Mouse (Mus musculus) midbrain, embryonic 16.5 days (tissue): Measurements from ENCODE around the gene Ak5. TPM values are rescaled to one million over a fixed set of nuclear protein-coding genes. Genes with fewer than 3 reads are reported as not detected.

ENCODE experiments used
- ATAC-seq: fragments of 200-750 bp; cut with Nextera tagmentation; 2 replicates; pipeline ENCODE4 v1.8.0; 2017; ENCODE audit warnings: moderate TSS enrichment
- H3K27ac ChIP-seq: fragments of 300-500 bp; sonication (generic); 2 replicates; pipeline ENCODE4 v1.5.1; 2014; ENCODE audit warnings: mild to moderate bottlenecking, low read length, mixed read lengths
- H3K27me3 ChIP-seq: fragments of 300-500 bp; sonication (generic); 2 replicates; pipeline ENCODE4 v1.6.1; 2014; ENCODE audit warnings: low read depth, low read length, mixed read lengths; ENCODE audit not compliant: control insufficient read depth, insufficient read depth
- H3K36me3 ChIP-seq: fragments of 300-500 bp; sonication (generic); 2 replicates; pipeline ENCODE4 v1.6.1; 2014; ENCODE audit warnings: mild to moderate bottlenecking, low read length, moderate library complexity, mixed read lengths; ENCODE audit not compliant: control insufficient read depth, insufficient read depth
- H3K4me1 ChIP-seq: fragments of 300-500 bp; sonication (generic); 2 replicates; pipeline ENCODE4 v1.6.1; 2014; ENCODE audit warnings: mild to moderate bottlenecking, low read length, mixed read lengths; ENCODE audit not compliant: control insufficient read depth, insufficient read depth
- H3K4me2 ChIP-seq: fragments of 300-500 bp; sonication (generic); 2 replicates; pipeline ENCODE4 v1.6.1; 2014; ENCODE audit warnings: mild to moderate bottlenecking, low read length, mixed read lengths
- H3K4me3 ChIP-seq: fragments of 300-500 bp; sonication (generic); 2 replicates; pipeline ENCODE4 v1.5.1; 2014; ENCODE audit warnings: low read depth, mild to moderate bottlenecking, low read length, moderate library complexity, mixed read lengths
- H3K9ac ChIP-seq: fragments of 300-500 bp; sonication (generic); 2 replicates; pipeline ENCODE4 v1.6.1; 2014; ENCODE audit warnings: low read depth, low read length, mixed read lengths
- H3K9me3 ChIP-seq: fragments of 300-500 bp; sonication (generic); replicated peaks from 2 replicates; pipeline ENCODE4 v1.6.1; 2014; ENCODE audit warnings: mild to moderate bottlenecking, low read length, mixed read lengths; ENCODE audit not compliant: control insufficient read depth, poor library complexity, severe bottlenecking
- WGBS: fragments of 180-500 bp; shearing (Covaris S2); extraction: QIAGEN DNeasy Blood & Tissue Kit; methylation state at CpG from one replicate; pipeline ENCODE4 v1.1.7; 2014; 5-methylcytosine and 5-hydroxymethylcytosine counted together
- polyA plus RNA-seq: library from polyadenylated mRNA; unstranded; fragments of >200 nt; fragmentation: Nextera tagmentation; extraction: Ambion mirVana; gene quantifications from 2 replicates; pipeline ENCODE4 v1.2.1, GENCODE M21; 2015

The Ak5 gene
- polyA plus RNA-seq, 1 experiment from 2014 or later, result 20.9 TPM

DNA sequence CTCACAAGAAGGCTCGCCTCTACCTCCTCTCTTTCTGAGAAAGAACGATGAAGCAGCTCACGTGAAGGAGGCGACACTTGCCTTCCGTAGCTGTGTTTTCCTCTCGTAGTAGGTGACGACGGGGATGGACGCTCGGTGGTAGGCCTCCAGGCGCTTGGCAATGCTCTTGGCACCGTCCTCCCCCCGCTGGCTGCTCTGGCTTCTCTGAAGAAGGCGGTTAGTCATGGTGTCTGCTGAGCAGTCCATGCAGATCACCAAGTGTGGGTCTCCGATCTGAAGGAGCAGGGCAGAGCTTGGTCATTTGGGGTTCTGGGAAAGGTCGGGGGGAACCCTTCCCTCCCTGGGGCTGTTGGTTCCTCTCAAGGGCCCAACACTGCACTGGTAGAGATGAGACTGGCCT lies 195.5 kb downstream of the Ak5 start:
- 89% methylated on average over 16 of the region's 16 CpGs for WGBS

DNA sequence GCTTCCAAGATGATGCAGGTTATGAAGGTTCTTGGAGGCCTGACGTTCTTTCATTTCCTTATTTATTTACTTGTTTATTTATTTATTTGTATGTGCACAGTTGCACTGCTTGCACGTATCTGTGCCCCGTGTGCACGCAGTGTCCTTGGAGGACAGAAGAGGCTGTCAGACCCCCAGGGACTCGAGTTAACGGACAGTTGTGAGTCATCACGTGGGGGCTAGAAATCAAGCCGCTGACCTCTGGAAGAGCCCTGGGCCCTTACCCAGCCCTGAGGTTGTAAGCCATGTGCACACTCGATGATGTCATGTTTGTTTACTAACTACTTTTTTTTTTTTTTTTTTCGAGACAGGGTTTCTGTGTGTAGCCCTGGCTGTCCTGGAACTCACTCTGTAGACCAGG lies 197.8 kb downstream of the Ak5 start:
- Histone ChIP-seq H3K4me2 (no peak overlapping the region), H3K27ac (no peak overlapping the region), H3K4me1 (no peaks in the 10 kb centered on the region), H3K9me3 (no peaks in the 10 kb centered on the region), H3K9ac (no peak overlapping the region), H3K36me3 (no peaks in the 10 kb centered on the region), H3K4me3 (no peak overlapping the region), H3K27me3 (no peaks in the 10 kb centered on the region)
- 91% methylated on average over 10 of the region's 10 CpGs for WGBS
- no peak for ATAC-seq

More for the DNA sequence above, 195.5 kb downstream of the Ak5 start:
- no peaks in the 10 kb centered on the region for H3K9me3 ChIP-seq
- no peaks in the 10 kb centered on the region for H3K36me3 ChIP-seq
- H3K27me3 ChIP-seq, result no peaks in the 10 kb centered on the region
- H3K9ac ChIP-seq, result no peak overlapping the region
- no peaks in the 10 kb centered on the region for H3K4me1 ChIP-seq
- no peak overlapping the region for H3K4me2 ChIP-seq
- H3K27ac ChIP-seq, result no peak overlapping the region
- no peak overlapping the region for H3K4me3 ChIP-seq
- no peak for ATAC-seq

DNA sequence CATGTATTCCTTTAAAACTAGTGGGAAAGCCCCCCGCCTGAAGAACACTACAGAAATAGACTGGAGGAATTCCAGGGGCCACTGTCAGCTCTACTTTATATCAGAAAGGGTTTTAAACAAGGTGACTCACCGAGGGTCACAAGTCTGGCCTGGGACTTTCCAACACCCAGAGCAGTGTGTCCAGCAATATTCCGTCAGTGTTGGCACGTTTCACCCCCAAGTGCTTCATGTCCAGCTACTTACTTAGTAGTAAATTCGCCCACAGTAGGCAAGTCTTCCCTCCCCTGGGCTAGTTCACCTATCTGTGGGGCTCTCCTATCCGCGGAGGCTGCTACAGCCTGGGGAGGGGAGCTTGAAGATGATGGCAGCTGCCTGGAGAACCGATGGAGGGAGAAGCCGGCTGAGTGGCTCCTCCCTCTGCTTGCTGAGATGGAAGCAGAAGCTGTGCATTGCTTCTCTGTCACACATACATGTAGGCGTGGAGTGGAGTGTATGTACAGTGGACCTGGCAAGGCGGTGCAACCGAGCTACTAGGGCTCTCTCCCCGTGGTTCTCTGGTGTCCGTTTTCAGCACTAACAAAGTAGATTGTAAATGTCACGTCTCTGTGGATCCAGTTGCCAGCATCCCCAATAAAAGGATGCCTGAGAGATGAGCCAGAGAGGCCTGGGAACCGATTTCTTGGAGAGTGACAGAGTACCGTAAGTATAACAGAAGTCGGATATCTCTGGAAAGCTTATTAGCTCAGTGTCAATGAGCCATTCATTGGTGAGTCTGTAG lies 198.5 kb downstream of the Ak5 start:
- WGBS, result 81% methylated on average over 18 of the region's 18 CpGs
- Histone ChIP-seq H3K4me1 (no peaks in the 10 kb centered on the region), H3K27me3 (no peaks in the 10 kb centered on the region), H3K9me3 (no peaks in the 10 kb centered on the region), H3K4me2 (no peak overlapping the region), H3K4me3 (no peak overlapping the region), H3K27ac (no peak overlapping the region), H3K36me3 (no peaks in the 10 kb centered on the region), H3K9ac (no peak overlapping the region)
- no peak for ATAC-seq

DNA sequence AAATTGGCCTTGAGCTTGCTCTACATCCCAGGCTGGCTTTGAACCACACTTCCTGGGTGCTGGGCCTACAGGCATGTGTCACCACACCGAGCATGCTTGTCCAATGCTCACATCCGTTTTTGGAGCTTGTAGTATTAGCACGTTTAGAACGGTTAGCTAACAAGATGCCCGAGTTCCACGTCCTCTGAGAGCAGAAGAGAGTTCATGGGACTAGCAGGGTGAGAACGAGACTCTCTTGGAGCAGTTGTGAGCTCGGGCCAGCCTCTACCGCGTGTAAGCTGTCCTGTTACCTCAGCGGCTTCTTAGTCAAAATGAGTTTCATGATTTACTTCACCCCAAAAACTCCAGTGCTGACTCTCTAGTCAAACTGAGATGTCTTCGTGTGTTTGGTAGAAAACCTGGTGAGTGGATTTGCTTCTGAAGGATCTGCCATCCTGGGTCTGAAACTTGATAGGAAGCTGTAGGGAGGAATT lies 199.6 kb downstream of the Ak5 start:
- Histone ChIP-seq H3K9ac (no peak overlapping the region), H3K4me3 (no peak overlapping the region), H3K4me2 (no peak overlapping the region), H3K27ac (no peak overlapping the region), H3K27me3 (no peaks in the 10 kb centered on the region), H3K36me3 (no peaks in the 10 kb centered on the region), H3K4me1 (no peaks in the 10 kb centered on the region), H3K9me3 (no peaks in the 10 kb centered on the region)
- WGBS, result 88% methylated on average over 12 of the region's 12 CpGs
- ATAC-seq, result no peak

DNA sequence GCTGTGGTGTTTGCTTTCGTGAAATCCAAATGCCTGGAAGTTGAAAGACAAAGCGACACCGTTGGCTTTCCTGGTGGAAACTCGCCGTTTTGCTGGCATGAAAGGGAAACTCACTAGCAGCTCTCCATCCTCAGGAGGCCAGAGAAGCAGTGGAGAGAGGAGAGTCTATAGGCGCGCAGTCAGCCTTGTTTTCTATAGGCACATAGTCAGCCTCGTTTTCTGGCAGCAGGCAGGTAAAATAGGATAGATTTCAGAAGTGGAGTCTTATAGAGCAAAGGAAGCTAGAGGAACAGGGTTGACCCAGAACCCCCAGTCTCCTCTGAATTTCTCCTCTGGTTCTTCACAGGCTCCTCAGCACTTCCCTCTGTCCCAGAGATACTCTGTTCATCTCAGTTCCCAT lies 200.1 kb downstream of the Ak5 start:
- no peak for ATAC-seq
- no peaks in the 10 kb centered on the region for H3K36me3 ChIP-seq
- no peak overlapping the region for H3K4me3 ChIP-seq
- H3K4me1 ChIP-seq, result no peaks in the 10 kb centered on the region
- WGBS, result 91% methylated on average over 8 of the region's 8 CpGs
- H3K9ac ChIP-seq, result no peak overlapping the region
- H3K27me3 ChIP-seq, result no peaks in the 10 kb centered on the region
- no peaks in the 10 kb centered on the region for H3K9me3 ChIP-seq
- H3K27ac ChIP-seq, result no peak overlapping the region
- no peak overlapping the region for H3K4me2 ChIP-seq

DNA sequence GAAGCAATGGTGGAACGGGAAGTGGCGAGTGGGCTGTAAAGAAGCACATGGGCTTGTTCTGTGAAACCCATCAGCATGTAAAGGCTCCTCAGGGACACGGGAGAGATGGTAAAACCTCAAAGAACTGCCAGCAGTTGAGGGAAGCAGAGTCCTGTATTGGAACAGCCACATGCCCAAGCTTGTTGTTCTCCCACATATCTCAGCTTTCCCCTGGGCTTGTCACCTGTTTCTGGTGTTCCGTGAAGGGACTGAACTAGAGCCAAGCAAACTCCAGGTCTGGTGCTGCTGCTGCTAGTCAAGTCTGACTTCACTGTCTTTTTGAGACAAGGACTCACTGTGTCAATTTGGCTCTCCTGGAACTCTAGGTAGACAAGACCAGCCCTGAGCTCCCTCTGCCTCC lies 200.8 kb downstream of the Ak5 start:
- no peaks in the 10 kb centered on the region for H3K36me3 ChIP-seq
- 89% methylated on average over 4 of the region's 4 CpGs for WGBS
- H3K27ac ChIP-seq, result no peak overlapping the region
- no peak overlapping the region for H3K9ac ChIP-seq
- H3K4me3 ChIP-seq, result no peak overlapping the region
- H3K4me2 ChIP-seq, result no peak overlapping the region
- ATAC-seq, result no peak
- no peaks in the 10 kb centered on the region for H3K4me1 ChIP-seq
- H3K9me3 ChIP-seq, result no peaks in the 10 kb centered on the region
- no peaks in the 10 kb centered on the region for H3K27me3 ChIP-seq

DNA sequence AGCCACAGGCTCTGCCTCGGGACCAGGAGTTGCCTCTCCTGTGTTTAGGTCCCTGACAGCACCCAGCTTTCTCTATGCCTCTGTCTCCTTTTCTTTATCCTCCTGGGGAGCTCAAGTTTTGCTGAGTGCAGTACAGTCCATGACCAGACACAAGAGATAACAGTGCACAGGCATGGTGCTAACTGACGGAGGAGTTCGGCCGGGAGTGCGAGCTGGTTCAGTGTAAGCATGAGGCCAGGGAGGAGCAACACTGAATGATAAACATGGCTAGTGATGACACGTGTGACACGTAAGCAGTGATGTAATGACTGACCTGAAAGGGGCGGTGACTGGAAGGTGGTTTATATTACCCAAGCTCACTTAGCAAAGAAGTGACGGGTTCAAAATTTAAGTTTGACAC lies 201.3 kb downstream of the Ak5 start:
- no peak overlapping the region for H3K9ac ChIP-seq
- no peak overlapping the region for H3K4me2 ChIP-seq
- H3K4me1 ChIP-seq, result no peaks in the 10 kb centered on the region
- H3K27ac ChIP-seq, result no peak overlapping the region
- H3K27me3 ChIP-seq, result no peaks in the 10 kb centered on the region
- H3K4me3 ChIP-seq, result no peak overlapping the region
- no peaks in the 10 kb centered on the region for H3K9me3 ChIP-seq
- 94% methylated on average over 9 of the region's 9 CpGs for WGBS
- H3K36me3 ChIP-seq, result no peaks in the 10 kb centered on the region
- no peak for ATAC-seq

DNA sequence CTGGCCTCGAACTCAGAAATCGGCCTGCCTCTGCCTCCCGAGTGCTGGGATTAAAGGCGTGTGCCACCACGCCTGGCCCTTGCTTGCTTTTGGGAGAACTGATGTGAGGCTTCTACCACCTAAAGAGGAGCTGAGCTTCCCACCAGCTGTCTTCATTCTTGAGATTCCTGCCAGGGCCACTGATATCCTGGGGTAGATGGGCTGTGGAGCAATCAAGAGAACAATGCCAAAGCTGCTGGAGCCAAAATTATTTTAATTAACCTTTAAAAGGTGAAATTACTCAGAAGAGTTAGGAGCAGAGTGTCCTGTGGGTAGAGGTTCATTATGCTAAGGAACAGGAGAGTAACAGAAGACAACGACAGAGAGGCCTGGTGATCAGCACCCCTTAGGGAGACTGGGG lies 202.8 kb downstream of the Ak5 start:
- Histone ChIP-seq H3K27ac (no peak overlapping the region), H3K9me3 (no peaks in the 10 kb centered on the region), H3K4me2 (no peak overlapping the region), H3K36me3 (0 out of 2 replicates have a peak, but pooled peaks cover 2% of the 10 kb centered on the region), H3K27me3 (no peaks in the 10 kb centered on the region), H3K4me1 (no peaks in the 10 kb centered on the region), H3K4me3 (no peak overlapping the region), H3K9ac (no peak overlapping the region)
- no peak for ATAC-seq
- WGBS, result 92% methylated on average over 6 of the region's 6 CpGs

DNA sequence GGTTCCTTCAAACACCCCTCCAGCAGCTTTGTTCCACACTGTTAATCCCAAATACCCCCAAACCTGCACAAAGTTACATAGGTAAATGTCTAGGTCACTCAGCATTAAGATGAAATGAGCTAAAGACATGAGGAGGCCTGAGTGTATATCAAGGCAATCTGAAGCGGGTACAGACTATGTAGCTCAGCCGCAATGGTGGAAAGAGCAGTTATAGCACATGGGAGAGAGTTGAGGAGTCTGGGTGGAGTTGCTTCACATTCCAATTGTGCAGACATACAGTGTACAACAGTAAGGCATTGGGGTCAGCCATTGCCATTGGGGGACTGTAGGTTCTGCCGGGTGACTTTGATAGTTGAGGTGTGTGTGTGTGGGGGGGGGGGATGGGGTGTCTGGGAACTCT lies 203.7 kb downstream of the Ak5 start:
- Histone ChIP-seq H3K4me1 (no peaks in the 10 kb centered on the region), H3K27me3 (no peaks in the 10 kb centered on the region), H3K27ac (no peak overlapping the region), H3K4me2 (no peak overlapping the region), H3K9ac (no peak overlapping the region), H3K9me3 (no peaks in the 10 kb centered on the region), H3K4me3 (no peak overlapping the region), H3K36me3 (0 out of 2 replicates have a peak, but pooled peaks cover 2% of the 10 kb centered on the region)
- no peak for ATAC-seq
- WGBS, result 96% methylated on average over 3 of the region's 3 CpGs
